Mouse (Mus musculus): ENCODE measurements around the gene Cdh23.

Gene Cdh23

DNA sequence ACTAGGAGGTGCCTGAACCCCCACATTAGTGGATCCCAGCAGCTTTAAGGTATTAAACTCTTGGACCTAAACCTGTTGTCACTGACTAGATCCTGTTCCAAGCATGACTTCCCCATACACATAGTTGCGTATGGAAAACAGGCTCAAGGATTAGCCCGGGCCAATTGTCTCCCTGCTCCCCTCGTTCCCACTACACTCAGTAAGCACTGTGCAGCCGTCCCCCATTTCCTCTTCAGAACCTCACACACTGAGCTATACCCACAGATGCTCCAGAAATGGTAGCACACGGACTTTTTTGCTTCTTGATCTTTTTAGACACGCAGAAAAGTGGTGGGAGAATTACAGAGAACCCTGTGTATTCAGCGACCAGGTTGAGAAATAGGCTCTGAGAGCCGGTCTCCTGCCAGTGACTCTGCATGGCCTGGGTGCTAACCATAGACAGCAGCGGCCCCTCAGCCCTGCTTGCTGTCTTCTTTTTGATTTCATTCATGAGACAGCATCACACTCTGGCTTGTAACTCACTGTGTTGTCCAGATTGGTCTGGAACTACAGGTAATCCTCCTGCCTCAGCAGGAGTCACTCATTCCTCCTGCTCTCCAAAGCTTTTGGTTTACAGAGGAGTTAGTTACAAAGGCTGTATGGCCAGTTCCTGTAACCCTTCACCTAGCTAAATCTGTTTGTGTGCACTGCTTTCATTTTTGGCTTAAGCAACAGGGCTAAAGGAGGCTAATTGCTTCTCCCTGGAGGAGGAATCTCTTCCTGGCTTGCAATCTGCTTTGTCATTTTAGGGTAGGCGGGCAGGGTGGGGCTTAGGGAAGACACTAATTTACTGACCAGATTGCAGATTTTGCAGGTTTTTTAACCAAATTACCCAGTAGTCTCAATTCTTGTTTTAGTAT lies 413.9 kb downstream of the Cdh23 start:
- DNase-seq (ENCODE audit: low spot score), result no peak

DNA sequence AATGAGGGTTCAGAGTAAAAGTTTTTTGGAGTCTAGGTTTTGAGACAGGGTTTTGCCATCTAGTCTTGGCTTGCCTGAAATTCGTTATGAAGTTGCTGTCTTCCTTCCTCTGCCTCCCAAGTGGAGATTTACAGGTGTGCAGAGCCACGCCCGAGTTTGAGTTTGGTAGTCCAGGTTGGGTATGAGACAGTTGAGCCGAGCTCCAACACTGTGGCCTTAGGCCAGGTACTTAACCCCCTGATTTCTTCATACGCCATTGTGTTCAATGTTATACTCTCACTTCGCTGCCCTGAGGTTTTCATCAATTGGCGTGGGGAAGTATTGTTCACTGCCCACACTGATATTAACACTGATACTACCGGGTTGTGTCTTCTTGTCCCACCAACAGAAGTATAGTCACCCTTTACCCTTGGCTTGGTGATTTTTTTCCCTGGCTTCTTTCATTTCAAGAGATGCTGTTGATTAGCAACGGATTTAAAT lies 414.7 kb downstream of the Cdh23 start:
- no peak for DNase-seq (ENCODE audit: low spot score)

DNA sequence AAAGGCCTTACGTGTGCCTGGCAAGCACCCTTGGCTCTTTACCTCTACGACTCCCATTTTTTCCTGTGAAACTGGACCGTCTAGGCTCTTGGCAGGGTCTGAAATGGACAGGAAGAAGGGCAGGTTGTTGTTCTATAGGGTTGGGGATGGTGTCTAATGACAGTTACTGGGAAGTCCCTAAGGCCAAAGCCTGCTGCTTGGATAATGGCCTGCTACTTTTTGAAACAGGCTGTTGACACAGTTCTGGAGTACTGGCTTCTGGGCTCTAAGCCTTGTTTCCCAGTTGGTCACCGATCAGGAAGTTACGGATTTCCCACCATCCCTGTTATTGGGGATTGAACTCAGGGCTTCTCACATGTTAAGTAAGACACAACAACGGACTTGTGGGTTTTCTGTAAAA lies 415.9 kb downstream of the Cdh23 start:
- no peak for DNase-seq (ENCODE audit: low spot score)

DNA sequence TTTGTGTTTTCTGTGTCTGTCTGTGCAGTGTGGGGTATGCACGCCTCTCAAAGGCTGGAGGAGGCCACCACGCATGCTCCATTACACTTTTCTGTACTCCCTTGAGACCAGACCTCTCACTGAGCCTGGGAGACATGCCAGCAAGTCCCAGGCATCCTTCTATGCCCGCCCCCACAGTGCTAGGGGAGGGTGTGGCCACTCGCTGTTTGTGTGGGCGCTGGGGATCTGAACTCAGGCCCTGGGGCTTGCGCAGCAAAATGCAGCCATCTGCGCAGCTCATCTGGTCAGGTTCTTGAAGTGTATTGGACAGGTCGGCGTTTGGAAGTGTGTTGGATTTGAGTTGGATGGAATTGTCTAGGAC lies 416.4 kb downstream of the Cdh23 start:
- no peak for DNase-seq (ENCODE audit: low spot score)

DNA sequence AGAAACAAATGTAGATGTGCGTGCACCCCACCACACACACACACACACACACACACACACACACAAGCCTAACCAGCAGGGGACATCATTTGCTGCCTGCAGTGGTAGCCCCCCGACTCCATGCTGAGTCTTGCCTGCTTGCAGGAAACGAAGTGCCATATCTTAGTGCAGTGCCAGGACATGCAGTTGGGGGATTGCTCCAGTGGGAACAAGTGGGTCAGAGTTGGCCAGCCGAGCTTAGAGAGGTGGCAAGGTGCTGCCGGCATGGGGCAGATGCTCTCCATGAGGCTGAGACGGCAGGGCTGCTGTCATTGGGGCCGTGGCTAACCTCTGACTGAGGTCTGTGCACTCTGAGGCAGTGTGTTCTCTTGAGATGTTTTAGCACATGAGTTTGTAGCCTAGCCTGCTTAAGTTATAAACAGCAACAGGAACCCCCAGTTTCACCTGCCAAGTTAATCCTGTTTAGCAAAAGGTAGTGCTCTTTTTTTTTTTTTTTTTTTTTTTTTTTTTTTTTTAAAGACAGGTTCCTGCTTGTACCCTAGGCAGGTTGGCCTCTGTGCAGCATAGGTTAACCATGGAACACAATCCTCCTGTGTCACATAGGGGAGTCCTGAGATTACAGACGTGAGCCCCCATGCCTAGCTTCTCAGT lies 416.9 kb downstream of the Cdh23 start:
- no peak for DNase-seq (ENCODE audit: low spot score)

DNA sequence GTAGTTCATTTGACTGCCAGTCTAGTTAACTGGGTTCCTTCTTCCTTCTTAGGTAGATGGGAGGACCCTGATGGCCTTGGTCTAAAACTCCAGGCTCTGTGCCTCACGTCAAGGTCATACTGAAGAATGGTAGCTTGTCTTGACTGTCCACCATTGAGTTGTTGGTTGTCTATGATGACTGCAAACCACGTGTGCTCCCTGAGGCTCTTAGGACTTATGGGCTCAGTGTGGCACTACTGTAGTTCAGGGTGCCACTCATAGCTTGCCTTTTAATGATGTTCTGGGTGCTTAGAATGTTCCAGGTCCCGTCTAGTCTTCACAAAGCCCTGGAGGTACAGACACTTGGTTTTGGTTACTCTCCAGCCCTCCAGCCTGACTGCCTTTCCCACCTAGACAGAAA lies 417.5 kb downstream of the Cdh23 start:
- no peak for DNase-seq (ENCODE audit: low spot score)

DNA sequence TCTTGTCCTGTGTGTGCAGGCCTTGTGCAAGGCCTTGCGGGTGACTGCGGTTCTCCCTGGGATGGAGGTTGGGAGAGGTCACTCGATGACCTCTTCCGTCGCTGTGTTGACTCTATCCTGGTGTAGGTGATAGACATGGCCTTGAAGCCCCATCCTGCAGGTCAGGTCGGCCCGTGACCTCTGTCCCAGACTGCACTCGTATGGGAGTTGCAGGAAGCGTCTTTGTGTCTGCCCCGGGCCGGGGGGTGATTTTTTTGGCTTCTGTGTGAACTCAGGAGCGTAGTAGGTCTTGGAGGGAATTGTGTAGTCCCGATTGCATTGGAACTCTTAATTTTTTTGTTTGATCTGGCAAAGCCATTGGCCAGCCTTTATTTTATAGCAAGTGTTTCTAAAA lies 418.3 kb downstream of the Cdh23 start:
- no peak for DNase-seq (ENCODE audit: low spot score)

DNA sequence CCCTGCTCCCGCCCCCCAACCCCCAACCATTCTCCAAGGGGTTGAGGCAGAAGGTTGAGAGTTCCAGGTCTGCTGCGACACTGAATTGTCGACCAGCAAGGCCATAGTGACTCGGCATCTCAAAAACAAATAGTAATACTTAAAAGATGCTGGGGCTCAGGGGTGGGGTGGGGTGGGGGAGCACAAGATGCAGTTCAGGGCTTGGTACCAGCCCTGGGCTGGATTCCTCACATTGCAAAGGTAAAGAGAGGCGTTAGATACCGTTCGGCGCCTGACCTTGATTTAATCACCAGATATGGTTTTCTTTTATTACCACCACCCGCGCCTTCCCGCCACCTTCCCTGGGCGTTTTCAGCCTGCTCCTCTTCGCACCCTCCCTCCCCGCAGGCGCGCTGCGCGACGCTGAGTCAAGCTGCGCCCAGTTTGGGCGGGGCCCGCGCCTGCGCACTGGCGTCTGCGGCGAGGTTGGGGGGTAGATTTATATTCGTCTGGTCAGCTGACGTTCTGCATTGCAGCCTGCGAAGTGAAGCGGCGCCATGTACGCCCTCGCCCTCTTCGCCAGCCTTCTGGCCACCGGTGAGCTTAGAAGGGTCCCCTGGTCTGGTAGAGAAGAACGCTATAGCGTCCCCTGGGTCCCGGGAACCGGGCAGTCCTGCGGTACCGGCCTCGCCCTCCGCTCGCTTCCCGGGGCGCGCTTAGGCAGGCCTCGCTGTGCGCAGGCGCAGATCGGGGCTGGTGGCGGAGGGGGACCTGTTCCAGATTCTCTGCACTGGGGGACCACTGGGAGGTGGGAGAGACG lies 418.9 kb downstream of the Cdh23 start, which contains the start of gene Psap:
TSS of gene Psap (plus strand) at position 421 of the 799 bp plus-strand sequence.
- DNase-seq (ENCODE audit: low spot score), result peak; percentile 89

DNA sequence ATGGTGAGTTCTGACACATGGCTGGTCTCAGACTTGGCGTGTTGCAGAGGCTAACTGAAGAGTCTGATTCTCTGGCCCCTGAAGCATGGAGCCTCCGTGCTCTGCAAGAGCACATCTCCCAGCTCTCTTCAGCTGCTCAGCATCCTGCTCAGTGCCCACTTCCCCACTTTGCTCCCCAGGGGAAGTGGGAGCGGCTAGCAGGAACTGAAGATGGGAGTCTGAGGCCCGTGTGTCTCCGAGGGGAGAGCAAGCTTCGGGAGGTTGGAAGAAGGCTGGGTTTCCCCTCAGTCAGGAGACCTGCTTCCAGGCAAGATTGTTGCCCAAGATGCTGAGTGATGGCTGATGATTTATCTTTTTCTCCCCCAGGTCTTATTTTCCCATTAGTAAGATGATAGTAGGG lies 422.9 kb downstream of the Cdh23 start:
- no peak for DNase-seq (ENCODE audit: low spot score)

DNA sequence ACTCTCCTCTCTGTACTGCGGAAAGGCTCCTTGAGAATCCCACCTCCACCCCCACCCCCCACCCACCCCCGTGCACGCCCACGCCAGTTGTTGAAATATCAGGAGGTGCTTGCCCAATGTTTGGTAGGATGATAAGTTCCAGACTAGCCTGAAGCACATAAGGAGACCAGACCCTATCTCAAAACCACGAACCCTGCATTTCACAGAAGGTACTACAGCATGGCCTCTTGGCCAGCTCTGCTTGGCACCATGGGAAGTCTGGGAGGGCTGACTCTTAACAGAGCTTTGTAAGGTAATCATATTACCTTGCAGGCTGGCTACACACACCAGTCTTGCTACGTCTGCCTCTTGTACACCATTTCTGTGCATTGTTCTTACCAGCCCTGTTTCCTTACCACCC lies 424.0 kb downstream of the Cdh23 start:
- no peak for DNase-seq (ENCODE audit: low spot score)

DNA sequence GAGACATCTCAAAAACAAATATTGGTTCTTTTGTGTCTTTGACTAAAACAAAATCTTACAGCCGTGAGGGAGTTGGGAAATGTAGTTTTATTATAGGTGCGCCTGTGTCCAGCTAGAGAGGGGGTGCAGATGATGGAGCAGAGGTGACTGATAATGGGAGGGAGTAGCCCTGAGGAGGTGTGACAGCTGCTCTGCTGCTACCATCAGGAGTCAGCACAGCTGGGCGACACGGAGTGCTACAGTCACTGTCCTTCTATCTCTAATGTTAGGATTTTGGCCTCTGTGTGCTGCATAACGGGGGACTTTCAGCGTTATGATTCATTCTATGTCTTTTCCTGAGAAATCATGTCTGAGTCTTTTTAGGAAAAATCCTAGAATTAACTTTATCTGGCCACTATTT lies 425.3 kb downstream of the Cdh23 start:
- no peak for DNase-seq (ENCODE audit: low spot score)

DNA sequence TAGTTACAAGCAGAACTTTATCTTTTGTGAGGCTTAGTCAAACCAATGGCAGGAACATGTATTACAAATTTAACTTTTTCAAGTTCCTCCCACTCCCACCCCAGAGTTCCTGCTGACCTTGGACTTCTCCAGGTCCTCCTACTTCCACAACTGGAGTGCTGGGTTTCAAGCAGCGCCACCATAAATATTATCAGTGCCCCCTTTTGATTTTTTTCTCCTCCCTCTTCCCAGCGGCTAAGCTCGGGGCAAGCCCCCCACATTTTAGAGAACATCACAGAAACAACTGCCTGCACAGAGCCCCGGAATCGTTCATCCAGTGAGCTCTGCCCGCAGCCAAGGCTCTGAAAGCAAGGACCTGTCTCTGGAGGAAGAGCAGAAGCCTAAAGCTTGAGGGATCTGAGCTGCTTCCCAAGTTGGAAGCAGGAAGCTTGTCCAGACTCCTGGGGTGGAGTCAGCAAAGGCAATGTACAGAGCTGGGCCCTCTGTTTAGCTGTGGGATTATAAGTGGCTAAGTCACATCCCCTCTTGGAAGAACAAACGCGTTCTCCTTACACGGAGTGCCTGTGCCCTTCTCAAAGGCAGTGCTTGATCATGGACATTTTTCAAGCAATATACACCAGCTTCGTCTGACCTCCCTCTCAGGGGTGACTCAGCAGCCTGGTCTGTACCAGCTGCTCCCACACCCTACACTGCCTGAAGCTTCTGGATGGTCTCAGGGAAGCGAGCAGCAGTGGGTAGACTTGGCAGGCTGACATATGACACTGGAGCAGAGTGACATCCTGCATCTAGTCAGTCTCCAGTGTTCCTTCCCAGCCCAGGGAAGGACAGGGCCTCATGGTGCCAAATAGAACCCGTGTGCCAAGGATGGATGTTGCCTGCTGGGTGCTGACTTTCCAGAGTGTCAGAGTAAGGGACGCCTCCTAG lies 426.9 kb downstream of the Cdh23 start:
- DNase-seq (ENCODE audit: low spot score), result no peak

DNA sequence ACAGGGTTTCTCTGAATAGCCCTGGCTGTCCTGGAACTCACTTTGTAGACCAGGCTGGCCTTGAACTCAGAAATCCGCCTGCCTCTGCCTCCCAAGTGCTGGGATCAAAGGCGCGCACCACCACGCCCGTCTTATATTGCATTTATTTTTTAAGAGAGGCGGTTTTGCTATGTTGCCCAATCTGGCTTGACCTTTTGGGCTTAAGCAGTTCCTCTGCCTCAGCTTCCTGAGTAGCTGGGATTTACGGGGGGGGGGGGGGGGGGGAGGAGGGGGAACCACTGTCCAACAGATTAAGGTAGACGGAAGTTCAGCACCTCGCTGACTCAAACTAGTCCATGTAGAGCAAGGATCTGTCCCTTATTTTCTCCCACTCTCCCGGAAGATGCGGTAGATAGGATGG lies 427.6 kb downstream of the Cdh23 start:
- DNase-seq (ENCODE audit: low spot score), result no peak

DNA sequence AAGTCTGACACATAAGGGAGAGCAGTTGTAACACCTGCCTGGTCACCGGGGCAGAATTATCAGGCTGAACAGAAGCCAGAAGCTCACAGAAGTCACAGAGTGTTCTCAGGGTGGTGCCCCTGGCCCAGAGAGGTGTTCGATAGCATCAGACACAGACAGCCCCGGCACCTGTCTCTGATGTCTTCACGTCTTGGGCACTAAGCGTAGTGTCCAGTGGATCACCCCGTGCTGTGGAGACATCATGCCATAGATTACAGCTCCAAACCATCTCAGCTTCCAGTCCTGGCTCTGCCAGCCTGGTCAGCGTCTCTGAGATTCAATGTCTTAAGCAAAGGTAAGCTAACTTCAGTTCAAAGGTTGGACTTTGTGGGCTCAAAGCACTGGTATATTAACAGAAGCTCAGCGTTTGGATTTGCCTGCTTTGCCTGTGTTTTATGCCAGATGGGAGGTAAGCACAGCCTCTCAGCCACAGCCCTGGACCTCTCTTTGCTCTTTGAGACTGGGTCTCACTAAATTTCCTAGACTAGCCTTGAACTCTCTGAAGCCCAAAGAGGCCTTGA lies 429.4 kb downstream of the Cdh23 start:
- no peak for DNase-seq (ENCODE audit: low spot score)

DNA sequence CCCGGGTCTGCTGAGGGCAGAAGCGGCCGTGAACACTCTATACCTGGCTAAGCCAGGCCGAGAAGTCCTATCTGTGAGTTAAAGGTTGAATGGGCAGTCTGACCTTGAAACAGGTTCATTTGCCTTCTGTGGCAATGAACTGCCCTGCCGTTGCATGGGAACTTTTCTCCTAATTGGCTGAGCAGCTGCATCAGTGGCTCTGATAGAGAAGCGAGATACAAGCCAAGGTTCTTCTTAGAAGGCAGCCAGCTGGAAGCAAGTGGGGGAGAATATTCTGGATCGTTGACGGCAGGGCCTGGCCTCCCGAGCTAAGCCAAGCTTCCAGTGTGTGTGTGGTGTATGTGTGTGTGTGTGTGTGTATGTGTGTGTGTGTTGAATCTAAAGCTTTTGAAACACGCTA lies 431.0 kb downstream of the Cdh23 start:
- peak; percentile 48 for DNase-seq (ENCODE audit: low spot score)

DNA sequence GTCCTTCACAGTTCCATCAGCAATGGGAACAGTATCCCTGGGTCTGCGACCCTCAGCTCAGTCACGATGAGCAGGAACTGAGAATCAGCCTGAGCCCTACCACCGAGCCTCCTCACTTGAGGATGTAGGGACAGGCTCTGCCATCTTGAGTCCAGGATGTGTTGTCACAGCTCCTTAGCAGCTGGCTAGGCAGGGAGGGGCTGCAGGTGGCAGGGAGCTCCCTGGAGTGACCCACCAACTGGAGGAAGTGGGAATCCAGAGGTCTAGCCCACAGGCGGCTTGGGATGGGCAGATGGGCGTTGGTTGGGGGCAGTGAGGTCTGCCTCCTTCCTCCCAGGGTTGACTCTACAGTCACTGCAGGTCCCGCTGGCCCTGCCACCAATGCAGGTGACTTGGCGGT lies 432.9 kb downstream of the Cdh23 start:
- no peak for DNase-seq (ENCODE audit: low spot score)

DNA sequence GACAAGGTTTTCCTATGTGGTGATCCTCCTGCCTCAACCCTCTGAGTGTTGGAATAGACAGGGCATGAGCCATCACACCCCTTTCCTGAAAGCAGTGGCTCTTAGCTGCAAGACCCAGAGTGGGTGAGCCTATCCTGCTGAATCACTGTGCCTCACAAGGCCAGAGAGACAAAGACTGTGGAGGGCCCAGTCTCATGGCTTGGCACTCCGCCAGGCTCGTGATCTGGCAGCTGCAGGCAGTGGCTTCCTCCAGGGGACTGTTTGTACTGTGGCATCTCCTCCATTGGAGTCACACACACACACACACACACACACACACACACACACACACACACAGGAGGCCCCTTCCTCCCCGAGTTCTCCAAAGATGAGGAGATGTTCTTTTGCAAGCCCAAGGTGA lies 433.9 kb downstream of the Cdh23 start:
- peak; percentile 89 for DNase-seq (ENCODE audit: low spot score)

DNA sequence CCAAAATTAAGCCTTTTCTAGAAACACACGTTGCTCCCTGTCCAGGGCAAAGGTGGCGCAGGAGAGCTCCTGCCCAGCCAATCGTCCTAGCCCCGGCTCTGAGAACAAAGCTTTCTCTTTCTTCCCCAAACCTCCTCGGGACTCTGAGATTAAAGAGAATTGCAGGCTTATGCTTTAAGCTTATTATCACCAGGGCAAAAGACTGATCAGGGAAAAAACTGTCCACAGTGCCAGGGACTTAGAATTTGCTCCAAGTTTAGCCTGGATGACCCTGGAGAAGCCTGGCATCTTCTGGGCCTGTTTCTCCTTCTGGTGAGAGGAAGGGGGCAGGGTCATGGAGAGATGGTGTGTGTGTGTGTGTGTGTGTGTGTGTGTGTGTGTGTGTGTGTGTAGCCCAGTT lies 434.8 kb downstream of the Cdh23 start:
- DNase-seq (ENCODE audit: low spot score), result no peak

DNA sequence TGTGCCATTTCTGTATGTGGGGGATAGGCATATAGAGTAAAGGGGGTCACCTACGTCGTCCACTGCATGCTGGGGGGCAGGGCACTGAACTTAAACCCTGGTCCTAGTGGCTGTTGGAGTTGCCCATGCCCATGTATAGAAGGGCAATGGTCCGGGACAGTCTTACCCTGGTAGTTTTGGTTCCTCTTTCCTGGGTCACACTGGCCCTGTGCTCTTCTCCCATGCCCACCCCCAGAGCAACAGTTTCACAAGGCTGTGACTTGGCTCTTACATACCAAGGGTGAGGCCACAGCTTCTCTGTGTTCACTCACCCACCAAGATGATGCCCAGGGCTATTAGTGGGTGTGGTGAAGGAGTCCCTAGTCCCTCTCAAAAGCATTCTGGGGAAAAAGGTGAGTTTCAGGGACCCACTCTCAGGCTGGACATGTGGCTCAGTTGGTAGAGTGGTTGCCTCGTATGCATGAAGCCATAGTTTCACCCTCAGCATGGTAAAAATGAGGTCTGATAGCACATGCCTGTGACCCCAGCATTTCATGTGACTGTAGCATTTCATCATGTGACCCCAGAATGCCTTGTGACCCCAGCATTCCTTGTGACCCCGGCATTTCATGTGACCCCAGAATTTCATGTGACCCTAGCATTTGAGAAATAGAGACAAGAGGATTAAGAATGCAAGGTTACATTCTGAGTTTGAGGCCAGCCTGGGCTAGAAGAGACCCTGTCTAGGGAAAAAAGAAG lies 435.6 kb downstream of the Cdh23 start:
- DNase-seq (ENCODE audit: low spot score), result no peak

DNA sequence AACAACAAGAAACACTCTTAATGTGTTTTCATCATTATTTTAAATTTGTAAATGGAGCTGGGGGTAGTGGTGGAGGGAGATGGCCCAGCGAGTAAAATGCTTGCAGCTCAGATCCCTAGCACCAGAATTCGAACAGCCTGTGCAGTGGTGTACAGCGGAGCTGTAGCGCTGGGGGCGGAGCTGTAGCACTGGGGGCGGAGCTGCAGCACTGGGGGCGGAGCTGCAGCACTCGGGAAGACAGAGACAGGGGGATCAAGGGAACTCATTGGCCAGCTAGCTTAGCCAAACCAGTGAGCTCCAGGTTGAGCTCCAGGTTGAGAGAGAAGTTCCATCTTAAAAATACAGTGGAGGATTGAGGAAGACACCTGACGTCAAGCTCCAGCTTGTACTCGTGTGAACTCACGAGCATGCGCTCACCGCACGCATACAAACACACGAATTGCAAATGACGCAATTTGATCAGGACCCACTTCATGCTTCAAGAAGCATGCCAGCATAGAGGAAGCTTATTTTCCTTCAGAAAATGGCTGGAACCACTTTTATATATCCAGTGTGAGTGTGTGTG lies 438.9 kb downstream of the Cdh23 start:
- no peak for DNase-seq (ENCODE audit: low spot score)
